Mouse (Mus musculus): ENCODE data around the gene Uba1.

GRCm38 (mm10) chrX:20608500-20608899, 49.6 kb upstream of the Uba1 start:
- TF ChIP-seq POLR2A (IDR thresholded peaks at IDR 0.05; ENCODE audit: low read depth, low read length) (no peak), CTCF (IDR thresholded peaks at IDR 0.05; ENCODE audit: extremely low read depth, insufficient read length, insufficient replicate concordance, low read depth, low read length) (no peak)

Measured in small intestine, adult 2 months (tissue).